8 mouse cellular contexts compared by ENCODE assay signal in genomic region chr4:138303742-138304141, GRCm38 (mm10). TPM values are rescaled to one million over a fixed set of nuclear protein-coding genes. Genes with fewer than 3 reads are reported as not detected.
A peak's percentile ranks its signal among the peaks of the same experiment; 100 is the strongest.
DNase-seq lines count a peak whose midpoint lies in the region; ATAC-seq lines count a peak whose summit lies in the region.

No protein-coding gene starts in this region.

- H3K9ac ChIP-seq in forebrain, embryonic 13.5 days, result peak overlapping the region; percentile 66
- peak overlapping the region; percentile 73 for H3K9ac ChIP-seq in liver, embryonic 11.5 days (ENCODE audit: low read depth, low read length)
- peak overlapping the region; percentile 84 for H3K9ac ChIP-seq in stomach, embryonic 16.5 days (ENCODE audit: low read length)

- no peak for ATAC-seq in forebrain, embryonic 13.5 days
- ATAC-seq in liver, embryonic 11.5 days (replicated peaks; ENCODE audit: low FRiP score), result no peak
- no peak for ATAC-seq in stomach, embryonic 16.5 days (ENCODE audit: insufficient read depth, low FRiP score)

- DNase-seq in adrenal gland, adult (ENCODE audit: inconsistent age in 2 of 2, low spot score in 1 of 2), result peak; percentile 18 to 38
- DNase-seq in adrenal gland, postnatal 36 days, result no peak
- DNase-seq in 416B (ENCODE audit: low read depth), result peak; percentile 43
- DNase-seq in liver, embryonic 11.5 days (ENCODE audit: low spot score), result no peak
- no peak for DNase-seq in embryo, embryonic 11 days
- no peak for DNase-seq in frontal cortex, postnatal 25 days (ENCODE audit: low spot score in 2 of 2)

- peak overlapping the region; percentile 79 for H3K4me2 ChIP-seq in forebrain, embryonic 13.5 days
- H3K4me2 ChIP-seq in liver, embryonic 11.5 days, result peak overlapping the region; percentile 79
- peak overlapping the region; percentile 72 for H3K4me2 ChIP-seq in stomach, embryonic 16.5 days (ENCODE audit: low read depth, low read length)

- peak overlapping the region; percentile 65 for H3K27ac ChIP-seq in forebrain, embryonic 13.5 days
- H3K27ac ChIP-seq in liver, embryonic 11.5 days (ENCODE audit: low read depth, low read length), result peak overlapping the region; percentile 71
- H3K27ac ChIP-seq in stomach, embryonic 16.5 days (ENCODE audit: low read length), result peak overlapping the region; percentile 64; the same call in 1 of the 2 replicates

- peaks cover 22% of the 10 kb centered on the region for H3K36me3 ChIP-seq in forebrain, embryonic 13.5 days (ENCODE audit: poor library complexity, severe bottlenecking)
- H3K36me3 ChIP-seq in liver, embryonic 11.5 days (ENCODE audit: control insufficient read depth, insufficient read depth, low read length), result no peaks in the 10 kb centered on the region; the same call in 1 of the 2 replicates
- H3K36me3 ChIP-seq in stomach, embryonic 16.5 days (ENCODE audit: control insufficient read depth, insufficient read depth, low read length), result 0 out of 2 replicates have a peak, but pooled peaks cover 5% of the 10 kb centered on the region

- no peaks in the 10 kb centered on the region for H3K9me3 ChIP-seq in forebrain, embryonic 13.5 days (replicated peaks)
- H3K9me3 ChIP-seq in liver, embryonic 11.5 days (ENCODE audit: control insufficient read depth, low read length), result no peaks in the 10 kb centered on the region
- H3K9me3 ChIP-seq in stomach, embryonic 16.5 days (replicated peaks; ENCODE audit: control insufficient read depth, low read length), result no peaks in the 10 kb centered on the region

- H3K4me3 ChIP-seq in forebrain, embryonic 13.5 days, result peak overlapping the region; percentile 97
- H3K4me3 ChIP-seq in liver, embryonic 11.5 days (ENCODE audit: low read depth, low read length), result peak overlapping the region; percentile 87
- peak overlapping the region; percentile 98 for H3K4me3 ChIP-seq in stomach, embryonic 16.5 days (replicated peaks; ENCODE audit: low read length)

- H3K27me3 ChIP-seq in forebrain, embryonic 13.5 days, result no peaks in the 10 kb centered on the region
- H3K27me3 ChIP-seq in liver, embryonic 11.5 days (replicated peaks; ENCODE audit: control insufficient read depth, insufficient read depth, low read length), result no peaks in the 10 kb centered on the region
- H3K27me3 ChIP-seq in stomach, embryonic 16.5 days (ENCODE audit: control insufficient read depth, insufficient read depth, low read length), result no peaks in the 10 kb centered on the region

- peaks cover 38% of the 10 kb centered on the region for H3K4me1 ChIP-seq in forebrain, embryonic 13.5 days
- peaks cover 12% of the 10 kb centered on the region for H3K4me1 ChIP-seq in liver, embryonic 11.5 days (replicated peaks; ENCODE audit: control insufficient read depth, insufficient read depth, low read length)
- peaks cover 16% of the 10 kb centered on the region for H3K4me1 ChIP-seq in stomach, embryonic 16.5 days (ENCODE audit: control insufficient read depth, insufficient read depth, low read length)

- 12% methylated on average over 18 of the region's 18 CpGs for WGBS in forebrain, embryonic 13.5 days
- WGBS in liver, embryonic 11.5 days, result 11% methylated on average over 18 of the region's 18 CpGs
- 9% methylated on average over 18 of the region's 18 CpGs for WGBS in stomach, embryonic 16.5 days

RNA-seq across cellular contexts. Expression of gene Ddost, which starts 0.8 kb away (rescaled TPM):
- 100 to 1,000 TPM; 127 to 132 TPM for total RNA-seq in adrenal gland, postnatal 36 days (2021)
- polyA plus RNA-seq in forebrain, embryonic 13.5 days (2015; fragmentation: Nextera tagmentation; extraction: Ambion mirVana), result 176 and 192 TPM in 2 replicates
- polyA plus RNA-seq in liver, embryonic 11.5 days (2014; fragmentation: Nextera tagmentation; extraction: Ambion mirVana), result 276 and 295 TPM in 2 replicates
- polyA plus RNA-seq in stomach, embryonic 16.5 days (2015; fragmentation: Nextera tagmentation; extraction: Ambion mirVana), result 418 and 440 TPM in 2 replicates

RNA-seq across cellular contexts. Expression of gene Pink1, which starts 22.4 kb away (rescaled TPM):
- 100 to 1,000 TPM; 141 to 211 TPM for total RNA-seq in adrenal gland, postnatal 36 days (2021)
- polyA plus RNA-seq in forebrain, embryonic 13.5 days (2015; fragmentation: Nextera tagmentation; extraction: Ambion mirVana), result 62.4 and 64.2 TPM in 2 replicates
- polyA plus RNA-seq in liver, embryonic 11.5 days (2014; fragmentation: Nextera tagmentation; extraction: Ambion mirVana), result 15.6 and 17.0 TPM in 2 replicates
- 33.0 and 34.2 TPM in 2 replicates for polyA plus RNA-seq in stomach, embryonic 16.5 days (2015; fragmentation: Nextera tagmentation; extraction: Ambion mirVana)

RNA-seq across cellular contexts. Expression of gene Kif17, which starts 53.5 kb away (rescaled TPM):
- total RNA-seq in adrenal gland, postnatal 36 days (2021), result 1 to 10 TPM; 1.6 to 3.5 TPM
- polyA plus RNA-seq in forebrain, embryonic 13.5 days (2015; fragmentation: Nextera tagmentation; extraction: Ambion mirVana), result 0.59 and 0.77 TPM in 2 replicates
- polyA plus RNA-seq in liver, embryonic 11.5 days (2014; fragmentation: Nextera tagmentation; extraction: Ambion mirVana), result 0.34 and 0.58 TPM in 2 replicates
- 1.5 and 1.9 TPM in 2 replicates for polyA plus RNA-seq in stomach, embryonic 16.5 days (2015; fragmentation: Nextera tagmentation; extraction: Ambion mirVana)

RNA-seq across cellular contexts. Expression of gene Sh2d5, which starts 53.5 kb away (rescaled TPM):
- 1 to 10 TPM in 1 of 2 experiments, under 1 TPM in 1; 0.92 to 2.9 TPM for total RNA-seq in adrenal gland, postnatal 36 days (2021)
- polyA plus RNA-seq in forebrain, embryonic 13.5 days (2015; fragmentation: Nextera tagmentation; extraction: Ambion mirVana), result 2.5 and 3.0 TPM in 2 replicates
- polyA plus RNA-seq in liver, embryonic 11.5 days (2014; fragmentation: Nextera tagmentation; extraction: Ambion mirVana), result 0.81 and 0.99 TPM in 2 replicates
- 0.46 and 0.82 TPM in 2 replicates for polyA plus RNA-seq in stomach, embryonic 16.5 days (2015; fragmentation: Nextera tagmentation; extraction: Ambion mirVana)

Comparison
In these comparisons a context has a peak if more than half of its experiments do, and no peak if none do; other contexts are left out.
1. DNase-seq: peak in adrenal gland, adult (2 of 2) and 416B (single experiment); none in adrenal gland, postnatal 36 days (0 of 2), liver, embryonic 11.5 days (single experiment), embryo, embryonic 11 days (single experiment) and frontal cortex, postnatal 25 days (0 of 2).
2. Peak in every context shown above with its lines, with median percentiles within 50 percentile points of each other: H3K27ac ChIP-seq, H3K4me2 ChIP-seq, H3K4me3 ChIP-seq and H3K9ac ChIP-seq.